Mouse (Mus musculus): Measurements from ENCODE around the gene Slc35e3. TPM values are rescaled to one million over a fixed set of nuclear protein-coding genes. Genes with fewer than 3 reads are reported as not detected.

Gene Slc35e3
- polyA plus RNA-seq, 1 experiment from 2014 or later, result 34.0 TPM

DNA sequence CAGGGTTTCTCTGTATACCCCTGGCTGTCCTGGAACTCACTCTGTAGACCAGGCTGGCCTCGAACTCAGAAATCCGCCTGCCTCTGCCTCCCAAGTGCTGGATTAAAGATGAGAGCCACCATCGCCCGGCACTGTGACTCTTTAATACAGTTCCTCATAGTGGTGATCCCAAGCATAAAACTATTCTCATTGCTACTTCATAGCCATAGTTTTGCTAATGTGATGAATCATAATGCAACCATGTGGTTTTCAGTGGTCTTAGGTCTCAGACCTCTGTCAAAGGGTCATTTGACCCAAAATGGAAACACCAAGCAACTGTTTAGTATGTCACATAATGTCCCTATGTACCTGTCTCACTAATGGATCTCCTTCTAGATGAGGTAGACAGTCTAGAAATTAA lies 50.6 kb downstream of the Slc35e3 start:
- H3K4me3 ChIP-seq, result no peak overlapping the region
- H3K9me3 ChIP-seq, result no peaks in the 10 kb centered on the region
- no peaks in the 10 kb centered on the region for H3K4me1 ChIP-seq
- no peak overlapping the region for H3K9ac ChIP-seq
- no peak overlapping the region for H3K4me2 ChIP-seq
- no peak for ATAC-seq (ENCODE audit: insufficient number of reproducible peaks, insufficient read depth, low FRiP score, low TSS enrichment, low read depth)
- WGBS, result 94% methylated on average over 4 of the region's 4 CpGs
- peaks cover 92% of the 10 kb centered on the region for H3K36me3 ChIP-seq
- no peaks in the 10 kb centered on the region for H3K27me3 ChIP-seq
- no peak overlapping the region for H3K27ac ChIP-seq

DNA sequence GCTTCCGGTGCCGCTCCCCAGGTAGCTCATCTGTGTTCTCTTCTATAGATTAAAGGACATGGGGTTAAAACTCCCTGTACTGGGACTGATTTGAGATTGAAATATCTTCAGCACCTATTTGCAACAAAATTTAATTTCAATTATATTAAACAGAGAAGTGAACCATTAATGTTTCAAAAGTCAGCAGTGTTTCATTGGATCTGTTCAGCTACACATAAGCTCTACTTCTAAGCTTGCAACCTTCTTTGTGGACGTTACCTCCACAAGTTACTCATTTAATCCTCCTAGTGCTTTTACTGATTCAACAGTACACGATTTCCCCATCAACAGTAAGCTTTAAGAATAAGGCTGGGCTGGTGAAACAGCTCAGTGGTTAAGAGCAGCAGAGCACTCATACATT lies 51.1 kb downstream of the Slc35e3 start:
- Histone ChIP-seq H3K27me3 (no peaks in the 10 kb centered on the region), H3K4me2 (no peak overlapping the region), H3K27ac (no peak overlapping the region), H3K9me3 (no peaks in the 10 kb centered on the region), H3K36me3 (peaks cover 92% of the 10 kb centered on the region), H3K9ac (no peak overlapping the region), H3K4me3 (no peak overlapping the region), H3K4me1 (no peaks in the 10 kb centered on the region)
- no peak for ATAC-seq (ENCODE audit: insufficient number of reproducible peaks, insufficient read depth, low FRiP score, low TSS enrichment, low read depth)
- WGBS, result 93% methylated on average over 4 of the region's 4 CpGs

DNA sequence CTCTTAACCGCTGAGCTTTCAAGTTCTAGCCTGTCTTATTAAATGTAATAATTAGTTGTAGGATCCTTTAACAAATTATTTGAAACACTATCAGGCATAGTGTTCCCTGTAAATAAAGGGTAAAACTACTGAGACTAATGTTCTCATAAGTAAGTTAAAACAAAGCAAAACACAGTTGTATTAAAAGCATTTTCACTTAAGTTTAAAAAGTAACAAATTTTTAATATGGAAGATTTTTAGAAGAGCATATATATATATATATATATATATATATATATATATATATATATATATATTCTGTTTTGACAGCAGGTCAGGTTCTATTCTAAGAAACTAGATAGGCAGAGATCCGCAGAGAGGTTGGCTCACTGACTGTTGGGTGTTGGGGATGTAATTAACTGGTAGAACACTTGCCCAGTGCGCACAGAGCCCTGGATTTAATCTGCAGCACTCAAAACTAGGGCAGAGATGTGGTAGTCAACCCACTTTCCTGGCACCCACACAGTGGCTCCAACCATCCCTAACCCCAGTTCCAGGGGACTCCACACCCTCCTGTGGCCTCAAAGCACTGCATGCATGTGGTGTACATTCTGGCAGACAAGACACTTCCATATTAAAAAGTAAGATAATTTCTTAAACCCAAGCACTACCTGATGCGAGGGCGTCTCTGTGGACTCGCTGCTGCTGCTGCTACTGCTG lies 51.8 kb downstream of the Slc35e3 start:
- H3K9me3 ChIP-seq, result no peaks in the 10 kb centered on the region
- H3K9ac ChIP-seq, result no peak overlapping the region
- peaks cover 90% of the 10 kb centered on the region for H3K36me3 ChIP-seq
- H3K4me3 ChIP-seq, result no peak overlapping the region
- ATAC-seq (ENCODE audit: insufficient number of reproducible peaks, insufficient read depth, low FRiP score, low TSS enrichment, low read depth), result no peak
- no peak overlapping the region for H3K4me2 ChIP-seq
- WGBS, result 93% methylated on average over 6 of the region's 6 CpGs
- no peaks in the 10 kb centered on the region for H3K4me1 ChIP-seq
- no peaks in the 10 kb centered on the region for H3K27me3 ChIP-seq
- no peak overlapping the region for H3K27ac ChIP-seq

DNA sequence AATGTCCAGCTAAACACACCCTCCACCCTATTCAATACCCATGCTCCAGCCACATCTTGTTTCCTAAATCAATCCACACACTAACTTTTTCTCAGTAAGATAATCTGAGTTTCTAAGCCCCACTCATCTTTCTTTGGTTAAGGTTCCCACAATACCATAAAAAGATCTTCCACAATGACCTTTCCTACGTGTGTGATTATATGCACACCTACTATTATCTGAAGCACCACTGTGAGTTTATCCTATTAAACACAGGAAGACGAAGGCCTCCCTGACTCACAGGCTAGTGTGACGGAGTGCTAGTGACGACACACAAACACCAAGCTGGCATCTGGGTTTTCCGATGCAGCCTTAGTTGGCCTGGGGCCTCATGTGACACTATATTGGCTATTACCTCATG lies 53.2 kb downstream of the Slc35e3 start:
- Histone ChIP-seq H3K4me1 (no peaks in the 10 kb centered on the region), H3K9me3 (no peaks in the 10 kb centered on the region), H3K27ac (no peak overlapping the region), H3K36me3 (peaks cover 89% of the 10 kb centered on the region), H3K27me3 (no peaks in the 10 kb centered on the region), H3K4me3 (no peak overlapping the region), H3K9ac (no peak overlapping the region), H3K4me2 (no peak overlapping the region)
- WGBS, result 93% methylated on average over 5 of the region's 5 CpGs
- ATAC-seq (ENCODE audit: insufficient number of reproducible peaks, insufficient read depth, low FRiP score, low TSS enrichment, low read depth), result no peak

DNA sequence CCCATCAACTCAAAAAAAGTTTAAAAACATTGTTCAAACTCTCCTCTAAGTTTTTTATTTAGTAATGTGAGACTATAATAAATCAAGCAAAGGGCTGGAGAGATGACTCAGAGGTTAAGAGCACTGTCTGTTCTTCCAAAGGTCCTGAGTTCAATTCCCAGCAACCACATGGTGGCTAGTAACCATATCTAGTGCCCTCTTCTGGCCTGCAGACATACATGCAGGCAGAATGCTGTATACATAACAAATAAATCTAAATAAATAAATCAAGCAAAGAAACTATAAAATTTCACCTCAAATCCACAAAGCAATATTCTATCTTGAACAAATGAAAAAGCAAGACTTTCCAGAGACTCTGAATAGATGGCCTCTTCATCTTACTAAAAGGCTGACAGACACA lies 54.0 kb downstream of the Slc35e3 start:
- Histone ChIP-seq H3K36me3 (peaks cover 85% of the 10 kb centered on the region), H3K4me1 (no peaks in the 10 kb centered on the region), H3K9me3 (no peaks in the 10 kb centered on the region), H3K9ac (no peak overlapping the region), H3K4me3 (no peak overlapping the region), H3K4me2 (no peak overlapping the region), H3K27me3 (no peaks in the 10 kb centered on the region), H3K27ac (no peak overlapping the region)
- ATAC-seq (ENCODE audit: insufficient number of reproducible peaks, insufficient read depth, low FRiP score, low TSS enrichment, low read depth), result no peak

DNA sequence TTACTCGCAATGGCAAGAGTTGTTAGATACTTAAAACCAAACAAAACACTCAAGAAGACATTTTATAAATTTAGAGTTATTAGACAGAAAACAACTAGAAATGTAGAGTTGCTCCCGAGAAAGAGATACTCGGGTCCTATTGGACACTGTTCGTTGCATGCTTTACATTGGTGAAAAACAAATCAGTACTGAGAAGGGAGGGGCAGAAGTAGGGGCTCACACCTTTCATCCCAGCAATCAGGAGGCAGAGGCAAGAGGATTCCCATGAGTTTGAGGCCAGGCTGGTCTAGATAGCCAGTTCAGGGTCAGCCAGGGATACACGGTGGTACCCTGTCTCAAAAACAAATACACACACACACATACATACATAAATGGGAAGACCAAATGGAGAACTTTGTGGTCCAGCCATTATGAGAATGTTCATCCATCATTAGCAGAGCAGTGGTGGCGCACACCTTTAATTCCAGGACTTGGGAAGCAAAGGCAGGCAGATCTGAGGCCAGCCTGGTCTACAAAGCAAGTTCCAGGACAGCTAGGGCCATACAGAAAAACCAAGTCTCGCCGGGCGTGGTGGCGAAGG lies 54.7 kb downstream of the Slc35e3 start:
- no peak for ATAC-seq (ENCODE audit: insufficient number of reproducible peaks, insufficient read depth, low FRiP score, low TSS enrichment, low read depth)
- H3K9me3 ChIP-seq, result no peaks in the 10 kb centered on the region
- H3K4me2 ChIP-seq, result no peak overlapping the region
- WGBS, result 94% methylated on average over 10 of the region's 10 CpGs
- no peaks in the 10 kb centered on the region for H3K4me1 ChIP-seq
- H3K27me3 ChIP-seq, result no peaks in the 10 kb centered on the region
- H3K27ac ChIP-seq, result no peak overlapping the region
- H3K4me3 ChIP-seq, result no peak overlapping the region
- H3K9ac ChIP-seq, result no peak overlapping the region
- peaks cover 79% of the 10 kb centered on the region for H3K36me3 ChIP-seq

DNA sequence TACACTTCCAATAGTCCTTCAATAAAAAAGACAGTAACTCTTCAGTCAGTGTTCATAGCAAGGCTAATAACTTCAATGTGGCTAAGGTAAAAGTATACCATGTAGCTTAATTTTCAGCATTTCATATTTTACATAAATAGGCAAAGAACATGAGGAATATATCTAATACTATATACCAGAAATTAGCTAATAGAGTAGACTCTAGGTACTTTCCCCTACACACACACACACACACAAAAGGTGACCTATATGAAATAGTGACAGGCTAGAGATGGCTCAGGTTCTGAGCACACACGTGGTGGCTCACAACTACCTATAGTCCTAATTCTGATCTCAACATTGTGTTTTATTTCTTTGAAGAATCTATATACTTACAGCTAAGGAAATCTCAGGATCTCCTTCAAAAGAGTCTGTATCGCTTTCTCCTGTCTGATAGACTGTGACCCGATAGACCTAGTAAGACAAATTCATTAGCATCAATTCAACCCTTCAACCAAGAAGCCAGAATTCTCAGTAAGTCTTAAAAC lies 55.3 kb downstream of the Slc35e3 start:
- Histone ChIP-seq H3K27me3 (no peaks in the 10 kb centered on the region), H3K36me3 (peaks cover 72% of the 10 kb centered on the region), H3K4me3 (no peak overlapping the region), H3K4me1 (no peaks in the 10 kb centered on the region), H3K4me2 (no peak overlapping the region), H3K9ac (no peak overlapping the region), H3K9me3 (no peaks in the 10 kb centered on the region), H3K27ac (no peak overlapping the region)
- no peak for ATAC-seq (ENCODE audit: insufficient number of reproducible peaks, insufficient read depth, low FRiP score, low TSS enrichment, low read depth)
- 96% methylated on average over 3 of the region's 3 CpGs for WGBS

DNA sequence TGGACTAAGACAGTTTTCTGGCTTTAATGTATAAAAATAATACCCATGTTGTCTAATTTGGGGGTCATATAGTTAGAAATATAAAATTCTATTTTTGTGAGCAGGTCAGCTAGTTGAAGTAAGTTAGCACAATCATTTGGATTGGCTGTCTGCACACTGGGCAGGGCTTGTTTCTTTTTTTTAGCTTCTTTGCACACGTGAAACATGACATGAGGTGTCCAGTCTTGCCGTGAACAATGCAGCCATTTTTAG lies 56.1 kb downstream of the Slc35e3 start:
- Histone ChIP-seq H3K4me2 (no peak overlapping the region), H3K9me3 (no peaks in the 10 kb centered on the region), H3K27ac (no peak overlapping the region), H3K27me3 (no peaks in the 10 kb centered on the region), H3K36me3 (peaks cover 64% of the 10 kb centered on the region), H3K4me3 (no peak overlapping the region), H3K9ac (no peak overlapping the region), H3K4me1 (no peaks in the 10 kb centered on the region)
- ATAC-seq (ENCODE audit: insufficient number of reproducible peaks, insufficient read depth, low FRiP score, low TSS enrichment, low read depth), result no peak
- 90% methylated on average over 2 of the region's 2 CpGs for WGBS

DNA sequence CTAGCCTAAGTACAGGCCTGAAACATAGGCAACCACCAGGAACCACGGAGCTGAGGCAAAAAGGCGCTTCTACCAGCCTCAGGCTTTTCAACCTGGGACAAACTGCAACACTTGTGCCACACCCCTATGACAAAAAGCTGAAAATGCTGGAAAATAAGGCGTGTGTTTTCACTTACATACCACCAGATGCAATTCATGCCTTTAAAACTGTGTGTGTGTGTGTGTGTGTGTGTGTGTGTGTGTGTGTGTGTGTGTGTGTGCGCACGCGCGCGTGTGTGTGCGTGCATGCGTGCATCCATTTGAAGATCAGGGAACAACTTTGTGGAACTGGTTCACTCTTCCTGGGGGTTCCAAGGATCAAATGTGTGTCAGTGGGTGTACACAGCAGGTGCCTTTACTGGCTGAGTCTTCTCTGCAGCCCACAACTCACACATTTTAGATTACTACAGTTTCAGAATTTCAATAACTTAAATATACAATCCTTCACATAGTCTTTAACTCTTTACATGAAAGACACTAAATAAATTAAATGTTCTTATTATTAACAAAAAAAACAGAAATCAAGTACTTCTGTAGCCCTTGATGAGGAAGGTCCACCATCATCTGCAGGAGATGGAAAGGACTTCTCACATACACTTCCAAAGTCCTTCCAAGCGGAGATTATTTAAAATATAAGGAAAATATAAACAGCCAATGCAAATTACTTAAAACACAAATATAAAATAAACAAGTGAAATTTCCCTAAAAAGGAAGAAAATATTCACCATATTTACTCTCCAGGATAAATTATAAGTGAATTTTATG lies 56.7 kb downstream of the Slc35e3 start:
- Histone ChIP-seq H3K4me2 (no peak overlapping the region), H3K27me3 (no peaks in the 10 kb centered on the region), H3K36me3 (peaks cover 59% of the 10 kb centered on the region), H3K9ac (no peak overlapping the region), H3K9me3 (no peaks in the 10 kb centered on the region), H3K4me3 (no peak overlapping the region), H3K27ac (no peak overlapping the region), H3K4me1 (no peaks in the 10 kb centered on the region)
- 95% methylated on average over 11 of the region's 11 CpGs for WGBS
- ATAC-seq (ENCODE audit: insufficient number of reproducible peaks, insufficient read depth, low FRiP score, low TSS enrichment, low read depth), result no peak

DNA sequence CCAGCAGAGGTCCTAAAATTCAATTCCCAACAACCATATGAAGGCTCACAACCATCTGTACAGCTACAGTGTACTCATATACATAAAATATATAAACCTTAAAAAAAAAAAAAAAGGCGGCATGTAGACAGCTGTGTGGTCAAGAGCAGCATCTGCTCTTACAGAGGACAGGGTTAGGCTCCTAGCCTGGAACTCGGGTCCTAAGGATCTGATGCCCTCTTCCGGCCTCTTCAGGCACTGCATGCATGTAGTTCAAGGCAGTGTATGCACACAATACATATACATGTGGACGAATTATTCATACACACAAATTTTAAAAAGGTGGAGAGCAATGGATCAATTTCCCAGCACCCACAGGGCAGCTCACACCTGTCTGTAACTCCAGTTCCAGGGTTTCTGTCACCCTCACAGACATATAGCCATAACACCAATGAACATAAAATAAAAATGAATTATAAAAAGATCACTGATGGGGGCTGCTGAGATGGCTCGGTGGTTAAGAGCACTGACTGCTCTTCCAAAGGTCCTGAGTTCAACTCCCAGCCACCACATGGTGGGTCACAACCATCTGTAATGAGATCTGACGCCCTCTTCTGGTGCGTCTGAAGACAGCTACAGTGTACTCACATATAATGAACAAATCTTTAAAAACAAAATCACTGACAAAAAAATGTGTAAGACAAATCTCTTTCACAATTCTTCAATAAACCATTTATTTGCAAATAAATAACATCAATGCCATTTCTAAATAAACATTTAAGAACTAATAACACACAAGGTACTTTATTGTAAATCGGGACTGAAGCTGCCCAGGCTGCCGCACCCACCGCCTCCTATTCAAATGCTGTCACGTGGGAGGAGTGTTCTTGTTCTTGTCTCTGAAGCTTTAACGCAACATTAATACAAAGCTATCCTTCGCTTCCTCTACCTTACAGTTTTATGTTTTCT lies 57.7 kb downstream of the Slc35e3 start:
- no peak for ATAC-seq (ENCODE audit: insufficient number of reproducible peaks, insufficient read depth, low FRiP score, low TSS enrichment, low read depth)
- no peaks in the 10 kb centered on the region for H3K4me1 ChIP-seq
- H3K9me3 ChIP-seq, result no peaks in the 10 kb centered on the region
- no peak overlapping the region for H3K9ac ChIP-seq
- no peak overlapping the region for H3K4me2 ChIP-seq
- 84% methylated on average over 13 of the region's 13 CpGs for WGBS
- H3K36me3 ChIP-seq, result peaks cover 51% of the 10 kb centered on the region
- no peak overlapping the region for H3K4me3 ChIP-seq
- no peak overlapping the region for H3K27ac ChIP-seq
- H3K27me3 ChIP-seq, result no peaks in the 10 kb centered on the region

DNA sequence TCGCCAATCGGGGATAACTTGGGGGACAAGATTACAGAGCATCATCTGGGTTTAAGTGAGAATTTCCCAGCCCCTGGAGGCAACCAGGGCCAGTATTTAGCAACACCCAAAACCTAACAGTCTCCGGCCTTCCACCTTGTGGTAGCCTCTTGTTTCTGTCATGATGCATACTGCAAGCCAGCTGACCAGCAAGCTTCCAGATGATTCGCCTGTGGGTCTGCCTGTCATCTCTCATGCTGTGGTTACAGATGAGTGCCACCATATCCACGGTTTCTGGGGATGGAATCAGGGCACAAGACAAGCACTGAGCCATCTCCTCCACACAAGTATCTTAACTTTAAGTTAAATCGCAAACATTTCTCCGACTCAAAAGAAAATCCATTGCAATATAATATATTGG lies 58.6 kb downstream of the Slc35e3 start:
- H3K4me2 ChIP-seq, result no peak overlapping the region
- H3K9ac ChIP-seq, result no peak overlapping the region
- 90% methylated on average over 7 of the region's 7 CpGs for WGBS
- no peak overlapping the region for H3K4me3 ChIP-seq
- H3K9me3 ChIP-seq, result no peaks in the 10 kb centered on the region
- H3K27me3 ChIP-seq, result no peaks in the 10 kb centered on the region
- no peak overlapping the region for H3K27ac ChIP-seq
- no peak for ATAC-seq (ENCODE audit: insufficient number of reproducible peaks, insufficient read depth, low FRiP score, low TSS enrichment, low read depth)
- no peaks in the 10 kb centered on the region for H3K4me1 ChIP-seq
- peaks cover 45% of the 10 kb centered on the region for H3K36me3 ChIP-seq

All from embryonic facial prominence, embryonic 13.5 days (tissue).